Mouse (Mus musculus) liver, embryonic 12.5 days (tissue): ENCODE data around the gene Ces2f. TPM values are rescaled to one million over a fixed set of nuclear protein-coding genes. Genes with fewer than 3 reads are reported as not detected.
"Not testable (repeated sequence)": the region's sequence is repeated elsewhere in the genome, so short reads cannot be mapped to it uniquely, and the experiment has no call there.

ENCODE experiments used
- ATAC-seq: fragments of 200-750 bp; cut with Nextera tagmentation; 2 replicates; pipeline ENCODE4 v1.8.0; 2017; ENCODE audit warnings: moderate number of reproducible peaks, mild to moderate bottlenecking, moderate library complexity
- H3K27ac ChIP-seq: fragments of 300-500 bp; sonication (generic); 2 replicates; pipeline ENCODE4 v1.5.1; 2016; ENCODE audit warnings: mild to moderate bottlenecking
- H3K27me3 ChIP-seq: fragments of 300-500 bp; sonication (generic); replicated peaks from 2 replicates; pipeline ENCODE4 v1.6.1; 2016; ENCODE audit warnings: mild to moderate bottlenecking, moderate library complexity
- H3K36me3 ChIP-seq: fragments of 300-500 bp; sonication (generic); 2 replicates; pipeline ENCODE4 v1.6.1; 2016; ENCODE audit warnings: mild to moderate bottlenecking, moderate library complexity
- H3K4me1 ChIP-seq: fragments of 300-500 bp; sonication (generic); 2 replicates; pipeline ENCODE4 v1.6.1; 2016
- H3K4me2 ChIP-seq: fragments of 300-500 bp; sonication (generic); 2 replicates; pipeline ENCODE4 v1.6.1; 2016; ENCODE audit warnings: mild to moderate bottlenecking, moderate library complexity
- H3K4me3 ChIP-seq: fragments of 300-500 bp; sonication (generic); 2 replicates; pipeline ENCODE4 v1.5.1; 2016; ENCODE audit warnings: mild to moderate bottlenecking, moderate library complexity
- H3K9ac ChIP-seq: fragments of 300-500 bp; sonication (generic); 2 replicates; pipeline ENCODE4 v1.6.1; 2016; ENCODE audit warnings: mild to moderate bottlenecking, moderate library complexity
- H3K9me3 ChIP-seq: fragments of 300-500 bp; sonication (generic); replicated peaks from 2 replicates; pipeline ENCODE4 v1.6.1; 2016; ENCODE audit warnings: mild to moderate bottlenecking, moderate library complexity
- WGBS: fragments of 180-500 bp; shearing (Covaris S2); methylation state at CpG from one replicate; pipeline ENCODE4 v1.1.7; 2016; ENCODE audit not compliant: insufficient replicate concordance; 5-methylcytosine and 5-hydroxymethylcytosine counted together
- polyA plus RNA-seq: library from polyadenylated mRNA; unstranded; fragments of >200 nt; fragmentation: Nextera tagmentation; extraction: Ambion mirVana; gene quantifications from 2 replicates; pipeline ENCODE4 v1.2.1, GENCODE M21; 2016

Gene Ces2f
- not detected in 2 replicates for polyA plus RNA-seq

GRCm38 (mm10) chr8:104947056-104947455 lies at the start of gene Ces2f:
Gene Ces2f (plus strand): TSS chr8:104947356.
- Histone ChIP-seq H3K9ac (no peak within 1 kb of the TSS), H3K27me3 (no peaks in the 10 kb centered on the region), H3K36me3 (no peaks in the 10 kb centered on the region), H3K4me2 (no peak within 1 kb of the TSS), H3K9me3 (no peaks in the 10 kb centered on the region), H3K4me3 (no peak within 1 kb of the TSS), H3K4me1 (no peaks in the 10 kb centered on the region), H3K27ac (no peak within 1 kb of the TSS)
- WGBS = 59% methylated on average over 4 of the region's 4 CpGs
- no peak for ATAC-seq

- 61% methylated on average over 2 of the region's 2 CpGs for WGBS
- no peak overlapping the region for H3K4me2 ChIP-seq
- no peak overlapping the region for H3K9ac ChIP-seq
- no peak overlapping the region for H3K27ac ChIP-seq
- no peak for ATAC-seq
- H3K4me3 ChIP-seq = no peak overlapping the region
- no peaks in the 10 kb centered on the region for H3K4me1 ChIP-seq
- H3K9me3 ChIP-seq = no peaks in the 10 kb centered on the region
- no peaks in the 10 kb centered on the region for H3K36me3 ChIP-seq
- no peaks in the 10 kb centered on the region for H3K27me3 ChIP-seq
These were observed 45.4 kb upstream of the Ces2f start for GRCm38 (mm10) chr8:104901746-104902145.

GRCm38 (mm10) chr8:104907111-104907510 lies 40.0 kb upstream of the Ces2f start:
- Histone ChIP-seq H3K27ac (no peak overlapping the region), H3K9ac (no peak overlapping the region), H3K4me2 (no peak overlapping the region), H3K27me3 (no peaks in the 10 kb centered on the region), H3K4me1 (no peaks in the 10 kb centered on the region), H3K9me3 (no peaks in the 10 kb centered on the region), H3K36me3 (no peaks in the 10 kb centered on the region), H3K4me3 (no peak overlapping the region)
- 21% methylated on average over 1 of the region's 1 CpGs for WGBS
- no peak for ATAC-seq

DNA sequence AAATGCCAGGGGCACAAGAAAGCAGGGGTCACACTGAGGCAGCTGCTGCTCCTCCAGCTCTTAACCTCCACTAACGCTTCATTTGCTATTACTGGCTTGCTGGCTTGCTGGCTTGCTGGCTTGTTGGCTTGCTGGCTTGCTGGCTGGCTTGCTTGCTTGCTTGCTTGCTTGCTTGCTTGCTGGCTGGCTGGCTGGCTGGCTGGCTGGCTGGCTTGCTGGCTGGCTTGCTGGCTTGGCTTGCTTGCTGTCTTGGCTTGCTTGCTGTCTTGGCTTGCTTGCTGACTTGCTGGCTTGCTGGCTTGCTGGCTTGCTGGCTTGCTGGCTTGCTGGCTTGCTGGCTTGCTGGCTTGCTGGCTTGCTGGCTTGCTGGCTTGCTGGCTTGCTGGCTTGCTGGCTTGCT lies 38.1 kb upstream of the Ces2f start:
- H3K36me3 ChIP-seq, H3K4me1 ChIP-seq, H3K9me3 ChIP-seq, H3K27me3 ChIP-seq, ATAC-seq, H3K9ac ChIP-seq, H3K4me2 ChIP-seq, H3K27ac ChIP-seq, H3K4me3 ChIP-seq: not testable (repeated sequence)
- 54% methylated on average over 1 of the region's 1 CpGs for WGBS

DNA sequence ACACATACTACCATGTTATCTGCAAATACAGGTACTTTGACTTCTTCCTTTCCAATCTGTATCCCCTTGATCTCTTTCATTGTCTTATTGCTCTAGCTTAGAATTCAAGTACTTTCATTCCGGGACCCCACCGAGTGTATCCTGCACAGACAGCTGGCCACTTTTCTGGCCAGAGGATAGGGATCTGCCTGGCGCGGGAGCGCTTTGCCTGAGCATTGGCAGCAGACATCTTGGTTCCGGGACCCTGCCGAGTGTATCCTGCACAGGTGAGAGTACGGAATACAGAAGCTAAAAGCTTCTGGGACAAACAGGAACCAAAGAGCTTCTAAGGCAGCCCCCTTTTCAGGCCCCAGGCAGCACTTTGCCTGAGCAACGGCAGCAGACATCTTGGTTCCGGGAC lies 37.5 kb upstream of the Ces2f start:
- not testable (repeated sequence) for H3K4me2 ChIP-seq, H3K4me3 ChIP-seq, H3K27me3 ChIP-seq, H3K4me1 ChIP-seq, H3K9ac ChIP-seq, ATAC-seq, H3K36me3 ChIP-seq, H3K27ac ChIP-seq, H3K9me3 ChIP-seq
- 85% methylated on average over 10 of the region's 10 CpGs for WGBS

DNA sequence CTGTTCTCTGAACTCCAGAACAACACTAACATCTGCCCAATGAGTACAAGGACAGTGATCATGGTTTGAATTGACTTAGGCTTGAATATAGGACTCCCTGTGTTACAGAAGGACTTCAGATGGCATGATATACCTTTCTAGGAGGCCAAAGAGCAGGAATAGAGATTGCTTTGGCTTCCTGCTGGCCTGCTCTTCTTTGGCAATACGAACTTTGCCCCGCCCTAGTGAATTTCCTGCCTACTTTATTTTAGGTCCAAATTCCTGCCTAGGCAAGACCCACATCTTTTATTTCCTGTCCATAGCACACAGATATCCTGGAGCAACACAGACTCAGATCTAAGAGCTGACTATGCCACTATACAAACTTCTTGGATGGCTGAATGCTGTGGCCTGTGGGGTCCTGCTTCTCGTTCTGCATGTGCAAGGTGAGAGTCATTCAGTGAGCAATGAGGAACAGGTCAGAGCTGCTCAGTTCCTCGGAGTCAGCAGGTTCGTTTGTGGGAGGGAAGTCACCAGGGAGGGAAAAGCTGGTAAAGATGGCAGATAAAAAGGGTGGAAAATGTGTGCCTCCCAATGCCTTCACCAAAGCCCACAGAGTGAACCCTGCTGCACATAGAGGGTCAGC lies 21.1 kb upstream of the Ces2f start, which contains the start of gene Ces2e:
Gene Ces2e, plus strand, starts transcription at position 289 of the 625 bp plus-strand sequence.
- no peak for ATAC-seq
- no peak within 1 kb of the TSS for H3K4me3 ChIP-seq
- H3K4me1 ChIP-seq = no peaks in the 10 kb centered on the region
- H3K4me2 ChIP-seq = no peak within 1 kb of the TSS
- no peaks in the 10 kb centered on the region for H3K9me3 ChIP-seq
- H3K36me3 ChIP-seq = no peaks in the 10 kb centered on the region
- no peak within 1 kb of the TSS for H3K9ac ChIP-seq
- H3K27ac ChIP-seq = no peak within 1 kb of the TSS
- H3K27me3 ChIP-seq = no peaks in the 10 kb centered on the region
- 40% methylated on average over 5 of the region's 5 CpGs for WGBS

- WGBS = 65% methylated on average over 3 of the region's 3 CpGs
These were observed 19.9 kb upstream of the Ces2f start for GRCm38 (mm10) chr8:104927301-104927700.

GRCm38 (mm10) chr8:104944665-104945064 lies 2.5 kb upstream of the Ces2f start:
- Histone ChIP-seq H3K4me1 (no peaks in the 10 kb centered on the region), H3K27me3 (no peaks in the 10 kb centered on the region), H3K27ac (no peak overlapping the region), H3K4me2 (no peak overlapping the region), H3K4me3 (no peak overlapping the region), H3K9me3 (no peaks in the 10 kb centered on the region), H3K9ac (no peak overlapping the region), H3K36me3 (no peaks in the 10 kb centered on the region)
- 59% methylated on average over 2 of the region's 2 CpGs for WGBS
- no peak for ATAC-seq

More at GRCm38 (mm10) chr8:104927301-104927700, 19.9 kb upstream of the Ces2f start:
- no peak overlapping the region for H3K4me2 ChIP-seq
- H3K27me3 ChIP-seq = no peaks in the 10 kb centered on the region
- H3K27ac ChIP-seq = no peak overlapping the region
- ATAC-seq = no peak
- no peaks in the 10 kb centered on the region for H3K4me1 ChIP-seq
- no peak overlapping the region for H3K4me3 ChIP-seq
- no peaks in the 10 kb centered on the region for H3K36me3 ChIP-seq
- H3K9me3 ChIP-seq = no peaks in the 10 kb centered on the region
- no peak overlapping the region for H3K9ac ChIP-seq

DNA sequence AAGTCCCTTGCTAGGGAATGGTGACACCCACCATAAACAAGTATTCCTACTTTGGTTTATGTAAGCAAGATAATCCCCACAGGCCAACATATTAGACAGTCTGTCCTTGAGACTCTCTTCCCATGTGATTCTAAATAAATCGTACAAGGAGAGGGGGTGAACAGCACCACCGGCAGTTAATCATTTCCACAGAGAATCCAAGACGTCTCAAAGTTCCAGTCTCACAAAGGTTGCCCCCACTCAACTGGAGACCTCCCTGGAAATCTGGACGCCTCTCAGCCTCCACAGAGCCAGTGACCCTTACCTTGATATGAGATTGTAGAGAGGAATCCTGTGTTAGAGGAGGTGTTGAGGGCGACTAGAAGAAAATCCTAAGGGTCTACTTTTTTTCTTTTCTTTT lies 1.9 kb downstream of the Ces2f start:
- H3K9ac ChIP-seq = no peak overlapping the region
- H3K27me3 ChIP-seq = no peaks in the 10 kb centered on the region
- no peak overlapping the region for H3K27ac ChIP-seq
- no peaks in the 10 kb centered on the region for H3K4me1 ChIP-seq
- ATAC-seq = no peak
- H3K4me3 ChIP-seq = no peak overlapping the region
- no peaks in the 10 kb centered on the region for H3K9me3 ChIP-seq
- WGBS = 54% methylated on average over 5 of the region's 5 CpGs
- no peak overlapping the region for H3K4me2 ChIP-seq
- H3K36me3 ChIP-seq = no peaks in the 10 kb centered on the region

- no peaks in the 10 kb centered on the region for H3K9me3 ChIP-seq
- peak within 1 kb of the TSS; percentile 46 for H3K4me2 ChIP-seq
- WGBS = 31% methylated on average over 5 of the region's 5 CpGs
- H3K36me3 ChIP-seq = peaks cover 27% of the 10 kb centered on the region
- peak; percentile 6; the same call in 1 of the 2 replicates for ATAC-seq
- peak within 1 kb of the TSS; percentile 82 for H3K27ac ChIP-seq
- peaks cover 28% of the 10 kb centered on the region for H3K4me1 ChIP-seq
- peak within 1 kb of the TSS; percentile 57 for H3K4me3 ChIP-seq
- peak within 1 kb of the TSS; percentile 64 for H3K9ac ChIP-seq
- no peaks in the 10 kb centered on the region for H3K27me3 ChIP-seq
These were observed 14.4 kb downstream of the Ces2f start, which contains the start of gene Ces2g for GRCm38 (mm10) chr8:104961537-104961961. Gene Ces2g (plus strand): TSS chr8:104961718.

DNA sequence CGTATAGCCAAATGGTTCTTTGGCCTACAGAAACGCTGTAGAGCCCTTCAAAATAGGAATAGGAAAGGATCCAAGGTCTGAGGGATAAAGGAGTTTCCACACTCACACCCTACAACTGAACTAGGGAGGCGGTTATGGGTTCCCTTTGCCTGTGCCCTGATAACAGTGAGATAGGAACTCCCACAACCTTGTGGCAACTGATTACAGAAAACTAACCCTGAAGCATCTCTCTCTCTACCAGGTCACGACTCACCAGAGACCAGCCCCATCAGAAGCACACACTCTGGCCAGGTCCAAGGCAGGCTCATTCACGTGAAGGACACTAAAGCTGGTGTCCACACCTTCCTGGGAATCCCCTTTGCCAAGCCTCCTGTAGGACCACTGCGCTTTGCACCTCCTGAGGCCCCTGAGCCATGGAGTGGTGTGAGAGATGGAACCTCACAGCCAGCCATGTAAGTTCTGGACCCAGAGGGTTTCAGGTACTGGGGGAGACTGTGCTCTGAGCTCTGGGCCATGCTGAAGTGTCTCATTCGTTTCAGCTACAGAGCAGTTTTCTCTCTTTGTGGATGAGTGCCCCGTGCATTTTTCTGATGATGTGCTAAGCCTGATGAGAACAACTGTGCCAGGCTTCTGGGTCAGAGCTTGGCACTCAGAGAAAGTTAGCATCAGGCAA lies 15.2 kb downstream of the Ces2f start:
- peak overlapping the region; percentile 57 for H3K4me3 ChIP-seq
- no peaks in the 10 kb centered on the region for H3K27me3 ChIP-seq
- peak overlapping the region; percentile 64 for H3K9ac ChIP-seq
- H3K4me2 ChIP-seq = peak overlapping the region; percentile 46
- H3K9me3 ChIP-seq = no peaks in the 10 kb centered on the region
- ATAC-seq = peak; percentile 98
- 41% methylated on average over 8 of the region's 8 CpGs for WGBS
- H3K4me1 ChIP-seq = peaks cover 28% of the 10 kb centered on the region
- peaks cover 35% of the 10 kb centered on the region for H3K36me3 ChIP-seq
- peak overlapping the region; percentile 82 for H3K27ac ChIP-seq

DNA sequence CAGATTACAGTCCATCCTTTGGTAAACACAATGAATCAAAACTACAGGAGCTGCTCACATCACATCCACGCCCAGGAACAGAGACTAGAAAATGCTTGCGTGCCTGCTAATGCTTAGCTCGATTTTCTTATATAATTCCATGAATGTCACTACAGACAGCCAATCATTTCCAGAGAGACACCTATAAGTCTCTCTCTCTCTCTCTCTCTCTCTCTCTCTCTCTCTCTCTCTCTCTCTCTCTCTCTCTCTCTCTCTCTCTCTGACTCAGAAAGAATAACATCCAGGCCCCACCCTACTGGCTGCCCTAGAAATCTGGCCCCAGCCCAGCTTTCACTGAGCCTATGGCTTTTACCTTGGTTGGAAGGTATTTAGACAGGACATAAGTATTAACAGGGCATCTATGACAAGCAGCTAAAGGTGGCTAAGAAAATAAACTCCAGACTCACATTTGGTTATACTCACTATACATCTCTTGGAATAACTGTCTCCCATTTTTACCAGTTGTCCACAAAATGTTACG lies 16.3 kb downstream of the Ces2f start:
- Histone ChIP-seq H3K27ac (peak overlapping the region; percentile 82), H3K9me3 (no peaks in the 10 kb centered on the region), H3K36me3 (peaks cover 46% of the 10 kb centered on the region), H3K9ac (peak overlapping the region; percentile 64), H3K4me2 (peak overlapping the region; percentile 46), H3K4me1 (peaks cover 28% of the 10 kb centered on the region), H3K27me3 (no peaks in the 10 kb centered on the region), H3K4me3 (peak overlapping the region; percentile 57)
- WGBS = 67% methylated on average over 4 of the region's 4 CpGs
- ATAC-seq = no peak
